Mouse (Mus musculus) myocyte (in vitro differentiated cells): ENCODE measurements around the gene Rdx. TPM values are rescaled to one million over a fixed set of nuclear protein-coding genes. Genes with fewer than 3 reads are reported as not detected.

Experiments
- H3K27me3 ChIP-seq: one replicate; pipeline ENCODE4 v1.6.1; 2011; ENCODE audit not compliant: control insufficient read depth, insufficient read depth, insufficient read length
- H3K36me3 ChIP-seq: one replicate; pipeline ENCODE4 v1.6.1; 2011; ENCODE audit not compliant: control insufficient read depth, insufficient read depth
- H3K4me2 ChIP-seq: one replicate; pipeline ENCODE4 v1.6.1; 2011; ENCODE audit warnings: low read depth, control low read depth
- H3K4me3 ChIP-seq: one replicate; pipeline ENCODE4 v1.5.1; 2011; ENCODE audit warnings: mild to moderate bottlenecking, control low read depth, moderate library complexity
- H3K79me2 ChIP-seq: one replicate; pipeline ENCODE4 v1.6.1; 2011; ENCODE audit not compliant: control insufficient read depth, insufficient read depth
- H3ac ChIP-seq: one replicate; pipeline ENCODE4 v1.6.1; 2011; ENCODE audit not compliant: control insufficient read depth, insufficient read length
- CEBPB ChIP-seq: IDR thresholded peaks from 2 replicates; pipeline ENCODE4 v1.6.1; 2011; ENCODE audit warnings: mild to moderate bottlenecking, moderate library complexity; ENCODE audit not compliant: poor library complexity, insufficient read depth, severe bottlenecking
- E2F4 ChIP-seq: IDR thresholded peaks from one replicate; pipeline ENCODE4 v1.6.1; 2011; ENCODE audit warnings: mild to moderate bottlenecking, control low read depth, moderate library complexity; ENCODE audit not compliant: insufficient read depth
- MAX ChIP-seq: IDR thresholded peaks from one replicate; pipeline ENCODE4 v1.6.1; 2011; ENCODE audit warnings: low read depth, mild to moderate bottlenecking, control low read depth
- MYOD1 ChIP-seq, 3 experiments: IDR thresholded peaks; one replicate each; pipeline ENCODE4 v1.6.1; 2011; ENCODE audit warnings: control low read depth in 2 of 3, low read depth in 2 of 3, mild to moderate bottlenecking in 2 of 3, moderate library complexity in 1 of 3; ENCODE audit not compliant: insufficient read length in 2 of 3, control insufficient read depth in 1 of 3
- MYOG ChIP-seq, 3 experiments: IDR thresholded peaks; one replicate each; pipeline ENCODE4 v1.6.1; 2011; ENCODE audit warnings: control low read depth in 2 of 3, low read depth in 2 of 3, mild to moderate bottlenecking in 2 of 3; ENCODE audit not compliant: insufficient read length in 2 of 3, control insufficient read depth in 1 of 3, insufficient read depth in 1 of 3
- POLR2A ChIP-seq: IDR thresholded peaks from one replicate; pipeline ENCODE4 v1.6.1; 2011; ENCODE audit warnings: low read depth, mild to moderate bottlenecking, control low read depth, moderate library complexity; ENCODE audit not compliant: insufficient read length
- POLR2AphosphoS2 ChIP-seq: IDR thresholded peaks from one replicate; pipeline ENCODE4 v1.6.1; 2011; ENCODE audit warnings: low read depth, control low read depth; ENCODE audit not compliant: insufficient read length
- REST ChIP-seq: IDR thresholded peaks from one replicate; pipeline ENCODE4 v1.6.1; 2011; ENCODE audit warnings: mild to moderate bottlenecking, control low read depth, moderate library complexity; ENCODE audit not compliant: insufficient read depth, insufficient read length
- SRF ChIP-seq: IDR thresholded peaks from one replicate; pipeline ENCODE4 v1.6.1; 2011; ENCODE audit warnings: low read depth; ENCODE audit not compliant: control insufficient read depth, insufficient read length
- TCF12 ChIP-seq: IDR thresholded peaks from one replicate; pipeline ENCODE4 v1.6.1; 2011; ENCODE audit warnings: mild to moderate bottlenecking, control low read depth; ENCODE audit not compliant: poor library complexity, insufficient read depth, severe bottlenecking
- TCF3 ChIP-seq: IDR thresholded peaks from one replicate; pipeline ENCODE4 v1.6.1; 2011; ENCODE audit warnings: low read depth, control low read depth; ENCODE audit not compliant: insufficient read length
- USF1 ChIP-seq: IDR thresholded peaks from one replicate; pipeline ENCODE4 v1.6.1; 2011; ENCODE audit warnings: low read depth, mild to moderate bottlenecking, control low read depth, moderate library complexity
- polyA plus RNA-seq: library from polyadenylated mRNA; unstranded; fragments of >200 nt; fragmentation: generic; extraction: Trizol; gene quantifications from one replicate; pipeline ENCODE4 v1.2.1, GENCODE M21; 2012; ENCODE audit warnings: missing spikeins

The Rdx gene
- polyA plus RNA-seq, 1 experiment = 28.7 TPM

DNA sequence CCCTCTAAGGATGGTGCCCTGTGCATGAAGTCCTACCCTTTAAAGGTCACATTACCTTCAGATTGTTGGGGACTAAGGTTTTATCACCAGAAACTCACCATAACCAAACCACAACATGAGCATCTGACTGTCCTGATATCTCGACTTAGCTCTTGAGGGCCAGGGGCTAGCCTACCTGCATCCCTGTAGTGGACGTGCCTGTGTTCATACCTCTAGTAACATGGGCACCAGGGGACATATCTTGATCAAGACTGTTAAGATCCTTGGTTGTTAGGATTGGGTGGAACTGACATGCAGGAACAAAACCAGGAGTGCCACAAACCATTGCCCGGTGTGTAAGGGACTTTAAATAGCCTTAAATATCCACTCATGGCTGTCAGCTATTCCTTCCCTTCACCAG, 60.2 kb downstream of the Rdx start:
- Histone ChIP-seq H3ac (no peak overlapping the region), H3K27me3 (no peaks in the 10 kb centered on the region), H3K79me2 (no peaks in the 10 kb centered on the region), H3K4me3 (no peak overlapping the region), H3K4me2 (no peak overlapping the region), H3K36me3 (peaks cover 4% of the 10 kb centered on the region)
- TF ChIP-seq USF1 (no peak), CEBPB (no peak), MYOD1 (IDR thresholded peaks at IDR 0.05; ENCODE audit: control insufficient read depth in 1 of 3, insufficient read length in 2 of 3, low read depth in 2 of 3) (no peak), TCF12 (no peak), TCF3 (no peak)

DNA sequence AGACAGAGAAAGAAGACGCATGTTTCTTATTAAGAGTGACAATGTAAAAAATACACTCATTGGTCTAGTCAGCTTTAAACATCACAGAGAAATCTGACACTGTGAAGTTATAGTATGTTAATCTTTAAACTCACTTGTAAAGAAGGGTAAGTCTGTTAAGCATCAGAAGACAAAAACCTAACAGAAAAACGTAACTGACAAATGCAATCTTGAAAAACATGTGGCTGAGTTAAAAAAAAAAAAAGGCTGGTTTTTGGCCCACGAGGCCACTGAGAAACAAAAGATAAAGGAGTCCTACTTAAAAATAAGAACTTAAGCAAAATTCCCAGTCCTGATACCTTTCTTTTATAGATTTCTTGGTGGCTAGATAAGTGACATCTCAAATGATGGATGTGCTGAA, 63.8 kb downstream of the Rdx start:
- H3K4me3 ChIP-seq = no peak overlapping the region
- H3K36me3 ChIP-seq = peaks cover 4% of the 10 kb centered on the region
- no peak overlapping the region for H3ac ChIP-seq
- no peaks in the 10 kb centered on the region for H3K79me2 ChIP-seq
- TF ChIP-seq CEBPB (no peak), TCF12 (no peak), USF1 (no peak), POLR2AphosphoS2 (no peak), TCF3 (no peak), MAX (no peak), SRF (no peak), MYOD1 (IDR thresholded peaks at IDR 0.05; ENCODE audit: control insufficient read depth in 1 of 3, insufficient read length in 2 of 3, low read depth in 2 of 3) (no peak), MYOG (IDR thresholded peaks at IDR 0.05; ENCODE audit: control insufficient read depth in 1 of 3, insufficient read depth in 1 of 3, insufficient read length in 2 of 3, low read depth in 2 of 3) (no peak), E2F4 (no peak), POLR2A (no peak), REST (no peak)
- no peak overlapping the region for H3K4me2 ChIP-seq
- H3K27me3 ChIP-seq = no peaks in the 10 kb centered on the region

DNA sequence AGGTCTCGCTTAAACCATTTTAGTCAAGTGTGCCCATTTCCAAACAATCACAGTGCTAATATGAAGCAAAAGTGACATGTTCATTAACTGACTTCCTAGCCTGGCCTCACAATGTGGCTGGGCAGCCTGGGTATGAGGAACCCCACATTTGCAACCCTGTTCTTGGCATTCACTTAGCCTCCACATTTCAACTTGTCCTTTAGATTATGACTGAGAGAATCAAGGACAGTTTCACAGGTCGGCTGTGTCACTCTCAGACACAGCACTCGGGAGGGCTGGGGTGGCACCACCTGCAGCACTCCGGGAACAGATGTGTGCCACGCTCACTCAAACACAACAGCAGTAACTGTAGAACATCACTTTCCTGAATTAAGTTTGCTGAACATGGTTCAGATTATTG, 66.1 kb downstream of the Rdx start:
- H3K27me3 ChIP-seq = no peaks in the 10 kb centered on the region
- TF ChIP-seq TCF12 (no peak), REST (no peak), POLR2A (no peak), MAX (no peak), MYOG (IDR thresholded peaks at IDR 0.05; ENCODE audit: control insufficient read depth in 1 of 3, insufficient read depth in 1 of 3, insufficient read length in 2 of 3, low read depth in 2 of 3) (no peak), TCF3 (no peak), CEBPB (no peak), POLR2AphosphoS2 (no peak), USF1 (no peak), MYOD1 (IDR thresholded peaks at IDR 0.05; ENCODE audit: control insufficient read depth in 1 of 3, insufficient read length in 2 of 3, low read depth in 2 of 3) (no peak)
- peaks cover 4% of the 10 kb centered on the region for H3K36me3 ChIP-seq
- H3ac ChIP-seq = no peak overlapping the region
- no peaks in the 10 kb centered on the region for H3K79me2 ChIP-seq
- no peak overlapping the region for H3K4me3 ChIP-seq
- no peak overlapping the region for H3K4me2 ChIP-seq

DNA sequence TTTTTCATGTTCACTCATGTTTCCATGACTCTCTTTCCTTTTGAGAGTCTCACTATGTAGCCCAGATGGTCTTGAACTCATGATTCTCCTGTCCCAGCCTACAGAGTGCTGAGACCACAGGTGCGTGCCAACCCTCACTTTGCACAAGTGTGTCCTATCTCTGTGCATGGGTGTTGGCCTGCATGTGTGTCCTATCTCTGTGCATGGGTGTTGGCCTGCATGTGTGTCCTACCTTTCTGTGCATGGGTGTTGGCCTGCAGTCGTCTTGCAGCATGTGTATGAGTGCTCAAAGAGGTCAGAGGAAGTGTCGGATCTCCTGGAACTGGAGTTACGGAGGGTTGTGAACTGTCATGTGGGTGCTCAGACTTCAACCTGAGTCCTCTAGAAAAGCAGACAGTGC, 72.2 kb downstream of the Rdx start:
- Histone ChIP-seq H3K79me2 (no peaks in the 10 kb centered on the region), H3K36me3 (peaks cover 11% of the 10 kb centered on the region), H3K4me3 (no peak overlapping the region), H3K27me3 (no peaks in the 10 kb centered on the region), H3ac (no peak overlapping the region), H3K4me2 (no peak overlapping the region)
- TF ChIP-seq MYOD1 (IDR thresholded peaks at IDR 0.05; ENCODE audit: control insufficient read depth in 1 of 3, insufficient read length in 2 of 3, low read depth in 2 of 3) (no peak), MAX (no peak), TCF12 (no peak), CEBPB (no peak)

DNA sequence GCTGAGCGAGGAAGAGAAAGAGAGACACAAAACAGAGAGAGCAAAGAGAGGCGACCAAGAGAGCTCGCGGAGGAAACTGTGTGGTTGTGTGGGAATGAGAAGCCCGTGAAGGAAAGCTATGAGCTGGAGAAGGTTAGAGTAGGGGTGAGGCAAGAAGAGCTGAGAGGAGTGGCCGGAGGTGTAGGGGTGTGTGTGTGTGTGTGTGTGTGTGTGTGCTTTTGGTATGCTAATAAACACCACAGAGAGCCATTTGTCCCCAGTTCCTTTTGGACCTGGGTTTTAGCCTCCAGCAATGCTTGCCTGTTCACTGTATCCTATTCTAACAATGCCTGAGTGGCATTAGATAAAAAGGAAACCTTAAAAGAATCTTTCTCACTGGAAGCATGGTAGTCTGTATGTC, 78.3 kb downstream of the Rdx start:
- Histone ChIP-seq H3K79me2 (no peaks in the 10 kb centered on the region), H3K4me3 (no peak overlapping the region), H3K4me2 (no peak overlapping the region), H3K27me3 (no peaks in the 10 kb centered on the region), H3K36me3 (peaks cover 4% of the 10 kb centered on the region), H3ac (no peak overlapping the region)
- TF ChIP-seq MYOG (IDR thresholded peaks at IDR 0.05; ENCODE audit: control insufficient read depth in 1 of 3, insufficient read depth in 1 of 3, insufficient read length in 2 of 3, low read depth in 2 of 3) (no peak), CEBPB (no peak), REST (no peak), POLR2AphosphoS2 (no peak)

DNA sequence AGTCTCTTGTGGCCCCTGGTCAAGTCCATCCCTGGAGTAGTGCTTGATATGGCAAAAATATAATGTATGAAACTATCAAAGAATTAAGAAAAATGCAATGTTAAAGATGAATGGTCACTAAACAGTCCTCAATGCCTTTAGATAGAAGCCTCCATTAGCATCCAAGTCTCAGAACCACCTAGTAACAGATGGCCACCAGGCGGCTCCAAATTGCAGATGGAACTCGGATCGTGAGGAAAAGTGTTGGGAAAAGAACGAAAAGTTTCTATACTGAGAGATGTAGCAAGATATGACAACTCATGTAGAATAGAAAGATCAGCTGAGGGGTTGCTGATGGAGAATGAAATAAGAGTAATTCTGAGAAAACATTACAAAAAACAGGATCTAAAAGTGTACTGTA, 83.4 kb downstream of the Rdx start:
- peaks cover 3% of the 10 kb centered on the region for H3K36me3 ChIP-seq
- no peak for TF ChIP-seq SRF
- TF ChIP-seq MYOD1 (IDR thresholded peaks at IDR 0.05; ENCODE audit: control insufficient read depth in 1 of 3, insufficient read length in 2 of 3, low read depth in 2 of 3) = no peak
- no peak for TF ChIP-seq REST
- no peak for TF ChIP-seq POLR2A
- no peak for TF ChIP-seq E2F4
- TF ChIP-seq USF1 = no peak
- no peak for TF ChIP-seq TCF3
- TF ChIP-seq POLR2AphosphoS2 = no peak
- no peak for TF ChIP-seq MYOG (IDR thresholded peaks at IDR 0.05; ENCODE audit: control insufficient read depth in 1 of 3, insufficient read depth in 1 of 3, insufficient read length in 2 of 3, low read depth in 2 of 3)
- no peak for TF ChIP-seq CEBPB
- no peak for TF ChIP-seq MAX

More for the DNA sequence above, 83.4 kb downstream of the Rdx start:
- H3K79me2 ChIP-seq = peaks cover 9% of the 10 kb centered on the region
- H3K4me3 ChIP-seq = no peak overlapping the region
- H3K27me3 ChIP-seq = no peaks in the 10 kb centered on the region
- no peak overlapping the region for H3K4me2 ChIP-seq
- H3ac ChIP-seq = no peak overlapping the region
